Mouse (Mus musculus): ENCODE data around the gene Il1rap.

Gene Il1rap

GRCm38 (mm10) chr16:26730941-26731340 lies 149.4 kb downstream of the Il1rap start:
- DNase-seq = no peak

GRCm38 (mm10) chr16:26732566-26732965 lies 151.1 kb downstream of the Il1rap start:
- no peak for DNase-seq

- DNase-seq = no peak
Measured at GRCm38 (mm10) chr16:26755381-26756155, 174.1 kb downstream of the Il1rap start.

- DNase-seq = no peak
Measured at GRCm38 (mm10) chr16:26775976-26776375, 194.5 kb downstream of the Il1rap start.

- no peak for DNase-seq
Measured at GRCm38 (mm10) chr16:26777132-26777531, 195.6 kb downstream of the Il1rap start.

Measured in kidney, postnatal 14 days (tissue).